Mouse (Mus musculus) brain, adult 2 months (tissue): ENCODE measurements around the gene Spata22.
A peak's percentile ranks its signal among the peaks of the same experiment; 100 is the strongest.
"Not testable (repeated sequence)": the region's sequence is repeated elsewhere in the genome, so short reads cannot be mapped to it uniquely, and the experiment has no call there.

ENCODE experiments used
- DNase-seq: peaks from one replicate; pipeline ENCODE4 v3.0.0; 2011; ENCODE audit warnings: low read depth, low spot score

The Spata22 gene

DNA sequence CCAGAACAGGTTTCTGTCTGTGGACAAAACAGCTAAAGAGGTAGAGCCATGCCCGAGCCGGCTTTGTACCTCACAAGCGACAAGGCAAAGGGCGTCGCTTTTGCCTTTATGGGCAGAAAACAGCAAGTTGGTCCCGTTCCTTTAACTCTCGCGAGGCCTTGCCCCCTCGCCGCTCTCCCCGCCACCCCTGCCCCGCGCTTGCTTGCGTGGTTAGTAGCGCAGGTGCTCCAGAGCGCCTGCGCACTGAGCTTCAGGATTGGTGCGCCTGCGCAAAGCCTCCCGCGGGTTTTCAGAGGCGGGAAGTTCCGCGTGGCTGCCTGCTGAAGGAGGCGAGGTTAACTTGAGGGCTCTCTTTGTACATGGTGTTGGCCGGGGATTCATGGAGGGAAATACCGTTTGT is at the start of gene Spata22, which contains the start of the genes Aspa and Gm49340:
Spata22 (plus strand) TSS at position 300 of the 400 bp plus-strand sequence.
Aspa (minus strand) TSS at position 155 of the 400 bp plus-strand sequence.
Gm49340 (plus strand) TSS at position 300 of the 400 bp plus-strand sequence.
- DNase-seq = no peak

DNA sequence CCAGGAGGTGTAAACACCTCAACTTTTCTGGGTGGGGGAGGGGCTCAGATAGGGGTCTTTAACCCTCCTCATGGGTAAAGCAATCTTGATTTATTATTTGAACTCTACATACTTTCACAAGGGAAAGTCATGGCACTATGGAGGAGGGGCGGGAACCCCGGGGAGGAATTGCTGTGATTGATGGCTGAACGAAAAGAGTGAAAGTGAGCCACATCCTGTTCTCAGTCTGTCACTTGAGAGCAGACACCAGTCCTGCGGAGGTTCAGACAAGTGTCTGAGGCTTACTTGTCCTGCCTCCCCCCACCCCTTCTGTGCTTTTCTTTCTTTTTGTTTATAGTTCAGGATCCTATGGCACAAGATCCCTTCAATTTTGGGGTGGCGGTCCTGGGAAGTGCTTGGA is 48.8 kb upstream of the Spata22 start:
- DNase-seq = no peak

DNA sequence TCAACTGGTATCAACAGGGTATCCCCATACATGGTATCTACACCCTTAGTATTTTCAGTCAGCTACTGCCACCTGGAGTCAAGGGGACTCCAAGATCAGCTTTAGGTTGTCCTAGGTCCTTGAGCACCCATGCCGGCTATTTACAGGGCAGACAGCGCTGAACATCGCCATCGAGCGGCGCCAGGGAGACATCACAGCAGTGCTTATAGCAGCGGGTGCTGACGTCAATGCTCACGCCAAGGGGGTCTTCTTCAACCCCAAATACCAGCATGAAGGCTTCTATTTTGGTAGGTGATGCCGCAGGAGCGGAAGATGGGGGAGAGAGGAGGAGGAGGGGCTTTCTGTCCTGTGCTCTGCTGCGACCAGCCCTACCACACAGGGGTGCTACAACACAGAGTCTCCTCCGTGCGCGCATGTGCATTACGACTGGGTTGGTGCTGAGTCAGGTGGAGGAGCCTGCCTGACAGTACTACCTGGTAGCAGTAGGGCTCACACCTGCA is 48.0 kb upstream of the Spata22 start:
- DNase-seq = peak; percentile 93

DNA sequence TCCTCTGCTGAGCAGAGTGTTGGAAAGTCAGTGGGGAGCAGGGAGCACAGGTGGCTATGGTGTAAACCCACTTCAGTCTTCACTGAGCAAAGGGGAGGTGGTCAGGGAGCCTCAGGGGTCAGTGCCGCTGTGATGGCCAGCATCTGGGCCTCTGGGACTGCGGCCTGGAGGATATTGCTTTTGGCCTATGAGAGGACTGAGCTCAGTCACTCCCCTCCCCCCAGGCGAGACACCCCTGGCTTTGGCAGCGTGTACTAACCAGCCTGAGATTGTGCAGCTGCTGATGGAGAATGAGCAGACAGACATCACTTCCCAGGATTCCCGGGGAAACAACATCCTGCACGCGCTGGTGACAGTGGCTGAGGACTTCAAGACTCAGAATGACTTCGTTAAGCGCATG is 46.2 kb upstream of the Spata22 start:
- DNase-seq = peak; percentile 60

DNA sequence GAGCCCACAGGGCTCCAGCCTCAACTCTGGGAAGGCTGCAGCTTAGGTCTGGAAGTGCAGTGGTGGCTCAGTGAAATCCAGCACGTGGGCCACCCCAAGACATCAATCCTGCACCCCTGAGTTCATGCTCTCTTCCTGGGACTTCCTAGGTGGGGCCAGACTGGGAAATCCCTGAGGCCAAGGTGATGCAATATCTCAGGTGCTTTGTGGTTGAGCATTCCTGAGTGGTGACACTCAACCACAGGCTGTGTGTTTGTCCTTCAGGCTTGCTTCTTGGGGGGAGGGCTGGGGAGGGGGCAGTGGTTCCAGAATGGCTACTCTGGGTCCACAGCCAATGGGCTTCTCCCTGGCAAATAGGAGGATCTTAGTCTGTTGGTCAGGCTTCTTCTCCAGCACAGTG is 45.6 kb upstream of the Spata22 start:
- DNase-seq = no peak

DNA sequence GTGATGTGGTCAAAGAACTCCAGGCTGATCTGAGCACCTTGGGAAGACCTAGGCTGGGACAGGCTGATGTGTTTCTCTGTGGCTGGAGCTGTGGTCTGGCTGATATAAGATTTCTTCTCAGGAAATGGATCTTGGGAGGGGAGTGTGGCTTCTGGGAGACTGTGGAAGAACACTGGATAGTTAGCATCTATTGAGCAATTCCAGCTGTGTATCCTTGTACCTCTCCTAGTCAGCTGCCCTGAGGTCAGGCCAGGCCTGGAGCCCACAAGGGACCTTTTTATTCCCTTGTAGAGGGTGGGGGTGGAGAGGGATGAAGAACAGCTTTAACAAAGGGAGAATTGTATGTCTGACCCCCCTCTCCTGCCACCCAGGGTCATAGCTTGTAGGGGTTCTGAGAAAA is 45.2 kb upstream of the Spata22 start:
- DNase-seq = peak; percentile 86

DNA sequence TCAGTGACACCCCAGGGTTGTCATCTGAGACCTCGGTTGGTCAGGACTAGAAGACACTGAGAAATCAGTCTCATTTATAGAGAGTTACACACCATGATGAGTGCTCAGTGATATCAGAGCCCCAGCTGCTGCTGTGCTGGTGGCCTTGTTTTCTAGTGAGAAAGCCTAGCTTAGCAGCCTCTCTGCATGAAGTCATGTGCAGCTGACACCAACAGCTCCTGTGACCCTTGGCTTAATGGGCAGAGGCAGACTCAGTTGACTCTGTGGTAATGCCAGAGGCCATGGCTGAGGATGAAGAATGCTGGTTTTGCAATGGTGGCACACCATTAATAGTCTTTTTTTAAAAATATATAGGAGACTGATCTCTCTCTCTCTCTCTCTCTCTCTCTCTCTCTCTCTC is 39.9 kb upstream of the Spata22 start:
- peak; percentile 65 for DNase-seq

DNA sequence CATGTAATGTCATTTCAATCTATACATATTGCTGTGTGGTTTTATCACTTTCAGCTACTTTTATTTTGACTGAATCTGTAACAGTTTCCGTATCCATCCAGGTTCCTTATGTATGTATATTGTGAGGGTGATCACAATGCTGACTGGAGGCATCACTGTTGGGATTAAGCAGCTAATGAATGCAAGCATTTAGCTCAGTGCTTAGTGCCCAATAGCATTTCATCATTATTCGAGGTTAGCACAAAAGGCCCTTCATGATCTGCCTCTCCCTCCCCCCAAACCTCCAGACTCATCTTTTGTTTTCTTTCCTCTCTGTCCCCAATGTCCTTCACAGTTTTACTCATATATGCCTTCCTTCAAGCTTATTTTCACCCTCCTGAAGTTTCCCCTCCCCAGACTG is 26.4 kb upstream of the Spata22 start:
- peak; percentile 67 for DNase-seq

DNA sequence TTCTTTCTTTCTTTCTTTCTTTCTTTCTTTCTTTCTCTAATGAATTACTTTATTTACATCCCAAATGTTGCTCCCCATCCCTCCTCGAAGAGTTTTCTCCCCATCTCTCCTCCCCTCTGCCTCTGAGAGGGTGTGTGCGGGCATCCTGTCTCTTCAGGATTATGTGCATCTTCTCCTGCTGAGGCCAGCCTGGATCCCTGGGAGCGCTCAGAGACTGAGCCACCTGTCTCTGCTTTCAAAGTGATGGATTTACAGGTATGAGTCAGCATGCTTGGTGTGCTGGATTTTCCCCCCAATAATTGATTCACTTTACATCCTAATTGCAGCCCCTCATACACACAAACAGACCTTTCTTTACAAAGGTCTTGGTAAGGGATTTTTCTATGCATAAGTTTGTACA is 13.6 kb upstream of the Spata22 start:
- DNase-seq = no peak

DNA sequence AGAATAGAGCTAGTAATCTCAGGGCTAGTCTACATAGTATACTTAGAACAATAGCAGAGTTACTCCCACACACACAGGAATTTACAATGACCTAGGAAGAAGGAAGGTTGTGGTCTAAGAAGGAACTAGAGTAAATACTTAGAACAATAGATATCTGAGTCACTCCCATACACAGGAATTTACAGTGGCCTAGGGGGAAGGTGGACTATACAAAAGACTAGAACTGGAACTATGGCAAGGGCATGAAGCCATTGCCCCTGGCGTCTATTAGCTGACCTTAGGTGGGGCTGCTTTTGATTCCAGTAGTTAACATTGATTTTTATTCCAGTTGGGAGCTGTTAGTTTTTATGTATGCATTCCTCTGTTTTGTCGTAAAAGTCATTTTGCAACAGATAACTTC is 11.0 kb upstream of the Spata22 start:
- DNase-seq = not testable (repeated sequence)

DNA sequence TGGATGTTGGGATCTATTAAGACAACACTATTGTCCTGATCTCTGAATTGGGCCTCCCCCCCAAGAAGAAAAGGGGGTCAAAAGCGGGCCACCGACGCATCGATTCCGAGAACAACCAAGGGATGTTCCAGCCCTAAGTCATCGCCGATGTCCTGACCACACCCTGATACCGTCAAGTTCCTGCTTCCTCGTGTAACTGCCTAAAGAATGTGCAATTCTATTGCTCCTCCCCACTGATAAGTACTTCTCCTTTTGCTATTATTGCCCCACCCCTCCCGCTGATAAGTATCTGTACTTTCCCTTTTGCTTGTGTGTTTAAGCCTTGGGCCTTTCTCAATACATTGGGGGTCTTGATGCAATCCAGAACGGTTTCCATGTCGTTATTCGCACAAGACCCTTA is 8.5 kb upstream of the Spata22 start:
- not testable (repeated sequence) for DNase-seq

DNA sequence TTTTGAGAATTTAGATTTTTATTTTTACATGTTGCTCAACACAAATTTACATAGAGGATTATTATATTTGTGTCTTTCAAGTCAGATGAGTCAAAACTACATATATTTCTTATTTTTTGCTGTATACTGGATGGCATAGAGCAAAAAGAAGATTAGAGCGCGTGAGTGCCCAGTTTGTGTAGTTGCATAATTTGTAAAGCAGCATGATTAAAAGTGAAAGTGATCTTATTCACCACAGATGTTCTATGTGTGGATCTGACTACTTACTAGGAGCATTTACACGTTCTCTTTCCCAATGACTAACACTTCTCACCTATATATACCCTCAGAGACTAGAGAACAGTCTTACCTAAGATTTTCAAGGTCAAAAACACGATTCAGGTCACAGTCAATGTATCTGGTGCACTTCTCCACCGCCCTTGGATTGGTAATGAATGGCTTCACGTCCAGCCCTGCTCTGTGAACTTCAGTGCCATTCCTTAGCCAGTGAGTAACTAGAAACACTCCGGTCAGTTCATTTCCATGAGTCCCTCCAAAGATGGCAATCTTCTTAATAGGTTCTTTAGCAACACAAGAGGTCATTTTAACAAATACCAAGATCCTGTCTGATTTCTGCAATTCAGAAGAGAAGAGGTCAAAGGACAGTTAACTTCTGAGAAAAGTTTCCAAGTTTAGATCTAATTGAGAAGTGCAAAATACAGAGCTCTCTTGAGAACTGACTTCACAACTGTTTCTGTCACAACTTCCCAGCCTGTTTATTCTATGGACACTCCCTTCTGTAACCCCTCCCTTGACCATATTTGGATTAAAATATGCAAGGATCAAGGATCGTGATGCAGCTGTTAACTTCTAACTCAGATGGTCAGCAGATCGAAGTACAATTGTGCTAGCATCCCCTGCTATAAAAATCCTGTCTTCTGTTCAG is 5.4 kb upstream of the Spata22 start:
- peak; percentile 52 for DNase-seq

DNA sequence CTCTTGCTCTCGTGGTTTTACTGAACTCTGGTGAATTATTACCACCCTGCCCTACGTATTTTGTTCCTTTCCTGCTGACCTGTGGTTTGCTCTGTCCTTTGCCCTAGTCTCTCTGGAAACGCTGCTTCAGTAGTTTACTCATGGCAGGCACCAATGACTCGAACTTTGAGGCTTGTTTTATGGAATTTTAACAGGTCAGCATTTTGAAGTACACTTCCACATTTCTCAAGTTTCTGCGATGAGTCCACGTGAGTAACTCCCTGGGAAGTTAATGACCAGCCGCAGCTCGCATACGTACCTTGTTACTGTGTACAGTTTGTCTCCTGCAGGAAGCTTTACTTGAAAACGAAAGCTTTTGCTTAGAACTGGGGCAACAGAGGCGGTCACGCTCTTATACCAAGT is 3.1 kb upstream of the Spata22 start:
- DNase-seq = no peak

DNA sequence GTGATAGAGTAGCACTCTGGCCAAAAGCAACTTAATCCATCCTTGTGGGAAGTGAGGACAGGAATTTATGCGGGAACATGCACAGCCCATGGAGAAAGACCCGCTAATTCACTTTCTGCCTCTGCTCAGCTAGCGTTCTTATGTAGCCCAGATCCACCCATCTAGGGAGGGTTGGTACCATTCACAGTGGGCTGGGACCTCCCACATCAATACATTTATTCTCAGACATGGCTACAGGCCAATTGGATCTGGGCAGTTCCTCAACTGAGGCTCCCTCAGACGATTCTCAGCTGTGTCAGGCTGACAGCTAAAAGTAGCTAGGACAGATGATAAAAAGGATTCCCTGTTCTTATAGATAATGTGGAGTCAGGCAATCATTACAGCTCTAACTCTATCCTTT is 2.2 kb upstream of the Spata22 start:
- peak; percentile 37 for DNase-seq

DNA sequence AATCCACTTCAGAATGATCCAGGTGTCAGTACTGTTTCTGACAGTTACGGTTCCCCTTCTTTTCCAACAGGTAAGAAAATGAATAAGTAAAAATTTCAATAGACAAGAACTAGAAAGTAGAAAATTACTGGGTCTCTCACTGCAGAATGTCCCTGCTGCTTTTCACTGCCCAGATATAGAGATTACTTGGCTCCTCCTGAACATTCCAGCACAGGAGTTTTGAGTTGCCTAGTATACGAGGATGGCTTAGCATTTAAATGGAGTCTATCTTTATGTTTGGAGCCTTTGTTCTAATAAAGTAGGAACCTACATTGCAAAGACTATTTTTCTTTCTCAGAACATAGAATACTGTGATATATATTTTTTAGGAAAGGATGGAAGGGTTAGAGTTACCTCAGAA is 3.8 kb downstream of the Spata22 start:
- DNase-seq = no peak

DNA sequence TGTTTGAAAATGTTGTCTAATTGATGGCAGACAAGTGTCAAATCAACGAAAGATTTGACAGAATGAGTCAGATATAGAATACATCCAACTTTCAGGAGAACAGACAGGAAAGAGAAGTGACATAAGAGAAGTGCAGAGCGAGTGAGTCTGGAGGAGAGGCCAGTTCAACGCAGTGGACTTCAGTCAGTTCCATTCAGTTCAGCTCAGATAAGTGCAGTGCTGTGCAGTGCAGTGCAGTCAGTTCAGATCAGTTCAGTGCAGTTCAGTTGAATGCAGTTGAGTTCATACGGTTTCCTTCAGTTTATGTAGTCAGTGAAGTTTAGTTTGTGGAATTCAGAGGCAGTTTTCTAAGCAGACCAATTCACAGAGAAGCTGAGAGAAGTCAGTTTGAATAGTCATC is 7.4 kb downstream of the Spata22 start:
- no peak for DNase-seq

DNA sequence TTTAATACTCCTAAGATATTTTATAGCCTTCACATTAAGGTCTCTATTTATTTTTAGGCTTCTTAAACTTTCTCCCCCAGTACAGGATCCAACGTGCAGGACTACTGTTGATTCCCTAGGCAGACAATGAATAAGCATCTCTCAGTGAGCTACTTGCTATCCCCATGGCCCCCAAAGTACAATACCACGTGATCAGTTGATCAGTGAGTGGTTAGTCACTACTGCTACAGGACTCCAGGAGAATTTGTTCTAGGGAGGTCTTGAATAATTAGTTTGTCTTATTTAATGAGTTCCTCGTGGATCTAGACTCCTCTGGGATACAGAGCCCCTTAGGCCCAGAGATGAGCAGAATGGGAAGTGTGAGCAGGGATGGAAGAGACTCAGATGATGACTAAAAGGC is 20.9 kb downstream of the Spata22 start, which contains the start of gene Olfr20:
Olfr20 (plus strand) TSS at position 301 of the 400 bp plus-strand sequence.
- DNase-seq = no peak

DNA sequence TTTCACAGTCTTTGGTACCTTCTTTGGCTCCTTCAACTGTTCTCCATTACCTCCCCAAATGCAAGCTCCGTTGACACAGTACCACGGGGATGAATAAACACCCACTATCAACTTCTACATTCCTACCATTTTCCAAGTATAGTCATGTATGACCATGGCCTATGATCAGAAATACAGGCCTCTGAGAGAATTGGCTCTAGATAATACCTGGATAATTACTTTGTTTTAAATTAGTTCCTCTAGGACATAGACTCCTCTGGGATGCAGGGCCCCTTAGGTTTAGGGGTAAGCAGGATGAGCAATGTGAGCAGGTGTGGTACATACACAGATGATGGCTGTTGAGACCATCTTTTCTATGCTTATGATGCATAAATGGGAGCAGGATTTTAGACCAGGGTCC is 41.4 kb downstream of the Spata22 start, which contains the start of gene Olfr376:
Olfr376 (plus strand) TSS at position 301 of the 400 bp plus-strand sequence.
- DNase-seq = no peak

DNA sequence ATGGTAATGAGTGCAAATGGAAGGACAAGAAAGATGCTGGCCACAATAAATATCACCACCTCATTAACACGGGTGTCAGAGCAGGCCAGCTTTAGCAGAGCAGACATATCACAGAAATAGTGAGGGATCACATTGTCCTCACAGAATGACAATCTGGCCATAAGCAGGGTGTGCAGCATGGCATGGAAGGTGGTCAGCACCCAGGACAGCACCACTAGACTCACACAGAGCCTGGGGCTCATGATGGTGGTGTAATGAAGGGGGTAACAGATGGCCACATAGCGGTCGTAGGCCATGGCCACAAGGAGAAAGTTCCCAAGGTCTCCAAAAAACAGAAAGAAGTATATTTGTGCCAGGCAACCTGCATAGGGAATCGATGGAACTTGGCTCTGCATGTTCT is 65.8 kb downstream of the Spata22 start:
- no peak for DNase-seq
